Mouse (Mus musculus) olfactory bulb, adult 2 months (tissue): ENCODE measurements around the gene Set.

Experiments
- CTCF ChIP-seq: fragments of 200-500 bp; IDR thresholded peaks from 2 replicates; pipeline ENCODE4 v1.5.1; 2012; ENCODE audit warnings: low read depth, mild to moderate bottlenecking, low read length, moderate library complexity; ENCODE audit not compliant: insufficient read depth
- POLR2A ChIP-seq: fragments of 200-500 bp; IDR thresholded peaks from 2 replicates; pipeline ENCODE4 v1.6.1; 2012; ENCODE audit warnings: mild to moderate bottlenecking, low read depth, low read length, moderate library complexity; ENCODE audit not compliant: insufficient read depth

DNA sequence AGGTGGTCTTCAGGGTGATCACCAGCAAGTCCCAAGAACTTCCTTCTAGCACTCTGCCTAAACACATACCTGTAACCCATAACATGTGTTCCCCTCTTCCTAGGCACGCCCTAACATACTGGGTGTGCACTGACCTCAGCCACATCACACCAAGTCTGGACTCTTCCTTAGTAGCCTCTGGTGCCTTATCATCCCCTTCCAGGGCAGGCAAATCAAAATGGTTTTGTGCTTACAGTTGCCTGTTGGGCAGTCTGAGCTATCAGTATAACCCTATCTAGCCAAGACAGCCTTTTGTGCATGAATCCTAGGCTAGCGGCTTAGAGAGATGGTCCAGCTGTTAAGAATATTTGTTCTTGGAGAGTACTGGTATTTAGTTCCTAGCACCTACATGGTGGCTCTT is 54.3 kb downstream of the Set start:
- no peak for TF ChIP-seq POLR2A
- TF ChIP-seq CTCF, result no peak
